Mouse (Mus musculus): ENCODE results near the gene Sf1.

- TF ChIP-seq GATA1 (IDR thresholded peaks at IDR 0.05; ENCODE audit: low read length) (no peak), TAL1 (IDR thresholded peaks at IDR 0.05; ENCODE audit: low read length) (no peak)
Observed at GRCm38 (mm10) chr19:6384128-6384527, 20.6 kb downstream of the Sf1 start, which contains the start of gene Pygm.
